Mouse (Mus musculus) limb, embryonic 14.5 days (tissue): ENCODE measurements around the gene Krt39. TPM values are rescaled to one million over a fixed set of nuclear protein-coding genes. Genes with fewer than 3 reads are reported as not detected.

Source experiments
- ATAC-seq: fragments of 200-750 bp; cut with Nextera tagmentation; 2 replicates; pipeline ENCODE4 v1.8.0; 2017; ENCODE audit warnings: low read depth, moderate number of reproducible peaks, moderate TSS enrichment; ENCODE audit not compliant: low FRiP score
- DNase-seq: peaks from one replicate; pipeline ENCODE4 v3.0.0-alpha.2; 2015; ENCODE audit warnings: low spot score
- H3K27ac ChIP-seq: fragments of 300-500 bp; sonication (generic); replicated peaks from 2 replicates; pipeline ENCODE4 v1.5.1; 2014; ENCODE audit warnings: low read depth, mild to moderate bottlenecking, low read length, moderate library complexity, mixed read lengths
- H3K27me3 ChIP-seq: fragments of 300-500 bp; sonication (generic); 2 replicates; pipeline ENCODE4 v1.6.1; 2014; ENCODE audit warnings: low read length, mixed read lengths; ENCODE audit not compliant: control insufficient read depth, insufficient read depth
- H3K36me3 ChIP-seq: fragments of 300-500 bp; sonication (generic); 2 replicates; pipeline ENCODE4 v1.6.1; 2014; ENCODE audit warnings: mild to moderate bottlenecking, low read length, moderate library complexity, mixed read lengths; ENCODE audit not compliant: control insufficient read depth, insufficient read depth
- H3K4me1 ChIP-seq: fragments of 300-500 bp; sonication (generic); 2 replicates; pipeline ENCODE4 v1.6.1; 2014; ENCODE audit warnings: antibody characterized with exemption, low read length, mixed read lengths; ENCODE audit not compliant: control insufficient read depth, insufficient read depth
- H3K4me2 ChIP-seq: fragments of 300-500 bp; sonication (generic); replicated peaks from 2 replicates; pipeline ENCODE4 v1.6.1; 2014; ENCODE audit warnings: low read depth, mild to moderate bottlenecking, low read length, moderate library complexity; ENCODE audit not compliant: severe bottlenecking
- H3K4me3 ChIP-seq: fragments of 300-500 bp; sonication (generic); replicated peaks from 2 replicates; pipeline ENCODE4 v1.5.1; 2014; ENCODE audit warnings: low read length
- H3K9ac ChIP-seq: fragments of 300-500 bp; sonication (generic); 2 replicates; pipeline ENCODE4 v1.6.1; 2014; ENCODE audit warnings: mild to moderate bottlenecking, low read depth, low read length, moderate library complexity; ENCODE audit not compliant: severe bottlenecking
- H3K9me3 ChIP-seq: fragments of 300-500 bp; sonication (generic); 2 replicates; pipeline ENCODE4 v1.6.1; 2016; ENCODE audit warnings: low read length; ENCODE audit not compliant: control insufficient read depth
- POLR2A ChIP-seq: fragments of 200-500 bp; IDR thresholded peaks from 2 replicates; pipeline ENCODE4 v1.8.0; 2012; ENCODE audit warnings: inconsistent platforms, mild to moderate bottlenecking, moderate library complexity, borderline replicate concordance; ENCODE audit not compliant: insufficient read depth, insufficient read length; ENCODE audit errors: extremely low read depth
- WGBS: fragments of 180-500 bp; shearing (Covaris S2); extraction: QIAGEN DNeasy Blood & Tissue Kit; methylation state at CpG from one replicate; pipeline ENCODE4 v1.1.7; 2014; 5-methylcytosine and 5-hydroxymethylcytosine counted together
- polyA plus RNA-seq, 2 experiments: library from polyadenylated mRNA; depleted of rRNA in 1 of 2; stranded (reverse) in 1 of 2; unstranded in 1 of 2; fragments of >200 nt; fragmentation: Nextera tagmentation in 1 of 2; extraction: Ambion mirVana in 1 of 2; gene quantifications; 2 replicates each; pipeline versions ENCODE4 v1.2.1 to v1.2.3; 2012 to 2014

The Krt39 gene
- polyA plus RNA-seq, 2 experiments = not detected

GRCm38 (mm10) chr11:99471946-99472345 is 49.2 kb downstream of the Krt39 start:
- Histone ChIP-seq H3K4me1 (no peaks in the 10 kb centered on the region), H3K4me2 (no peak overlapping the region), H3K9me3 (no peaks in the 10 kb centered on the region), H3K27me3 (no peaks in the 10 kb centered on the region), H3K4me3 (no peak overlapping the region), H3K9ac (no peak overlapping the region), H3K36me3 (no peaks in the 10 kb centered on the region), H3K27ac (no peak overlapping the region)
- no peak for DNase-seq
- ATAC-seq = no peak
- no peak for TF ChIP-seq POLR2A
- 71% methylated on average over 6 of the region's 6 CpGs for WGBS

- Histone ChIP-seq H3K4me2 (no peak overlapping the region), H3K36me3 (no peaks in the 10 kb centered on the region), H3K27me3 (no peaks in the 10 kb centered on the region), H3K9me3 (no peaks in the 10 kb centered on the region), H3K4me1 (no peaks in the 10 kb centered on the region), H3K27ac (no peak overlapping the region), H3K9ac (no peak overlapping the region), H3K4me3 (no peak overlapping the region)
- no peak for TF ChIP-seq POLR2A
- 81% methylated on average over 4 of the region's 4 CpGs for WGBS
- DNase-seq (no peak), ATAC-seq (no peak)
Observed at GRCm38 (mm10) chr11:99469228-99469627, 51.9 kb downstream of the Krt39 start.

- no peak overlapping the region for H3K9ac ChIP-seq
- H3K4me2 ChIP-seq = no peak overlapping the region
- no peaks in the 10 kb centered on the region for H3K36me3 ChIP-seq
- DNase-seq (no peak), ATAC-seq (no peak)
- no peak overlapping the region for H3K27ac ChIP-seq
- H3K4me1 ChIP-seq = no peaks in the 10 kb centered on the region
- WGBS = 80% methylated on average over 11 of the region's 11 CpGs
- no peak for TF ChIP-seq POLR2A
- no peak overlapping the region for H3K4me3 ChIP-seq
- H3K27me3 ChIP-seq = no peaks in the 10 kb centered on the region
- no peaks in the 10 kb centered on the region for H3K9me3 ChIP-seq
Observed at GRCm38 (mm10) chr11:99468566-99468965, 52.6 kb downstream of the Krt39 start.

GRCm38 (mm10) chr11:99466316-99466715 is 54.8 kb downstream of the Krt39 start:
- WGBS = 19% methylated on average over 7 of the region's 7 CpGs
- no peak overlapping the region for H3K9ac ChIP-seq
- H3K27me3 ChIP-seq = no peaks in the 10 kb centered on the region
- TF ChIP-seq POLR2A = no peak
- H3K9me3 ChIP-seq = no peaks in the 10 kb centered on the region
- H3K4me3 ChIP-seq = no peak overlapping the region
- ATAC-seq (no peak), DNase-seq (no peak)
- no peak overlapping the region for H3K27ac ChIP-seq
- no peaks in the 10 kb centered on the region for H3K36me3 ChIP-seq
- no peak overlapping the region for H3K4me2 ChIP-seq
- no peaks in the 10 kb centered on the region for H3K4me1 ChIP-seq

- no peaks in the 10 kb centered on the region for H3K27me3 ChIP-seq
- no peak overlapping the region for H3K9ac ChIP-seq
- H3K4me2 ChIP-seq = no peak overlapping the region
- no peak overlapping the region for H3K27ac ChIP-seq
- H3K36me3 ChIP-seq = no peaks in the 10 kb centered on the region
- H3K9me3 ChIP-seq = no peaks in the 10 kb centered on the region
- peak; percentile 84 for DNase-seq
- no peak overlapping the region for H3K4me3 ChIP-seq
- WGBS = 3% methylated on average over 5 of the region's 5 CpGs
- H3K4me1 ChIP-seq = no peaks in the 10 kb centered on the region
- TF ChIP-seq POLR2A = no peak
- no peak for ATAC-seq
Observed at GRCm38 (mm10) chr11:99464836-99465235, 56.3 kb downstream of the Krt39 start.

Other genes starting within 250 kb of the Krt39 start
- gene Krt24, start 236.1 kb downstream of the Krt39 start, polyA plus RNA-seq (2012; rRNA removed) = 0.35 and 0.44 TPM in 2 replicates
- 0.35 TPM in 1 of 2 replicates, not detected in the other for gene Krt24, start 236.1 kb downstream of the Krt39 start, polyA plus RNA-seq (2014; fragmentation: Nextera tagmentation; extraction: Ambion mirVana)
- not detected in 2 replicates for gene Krt25, start 198.4 kb downstream of the Krt39 start, polyA plus RNA-seq (2012; rRNA removed)
- gene Krt25, start 198.4 kb downstream of the Krt39 start, polyA plus RNA-seq (2014; fragmentation: Nextera tagmentation; extraction: Ambion mirVana) = not detected in 2 replicates
- gene Krt26, start 183.4 kb downstream of the Krt39 start, polyA plus RNA-seq (2012; rRNA removed) = not detected in 2 replicates
- not detected in 2 replicates for gene Krt26, start 183.4 kb downstream of the Krt39 start, polyA plus RNA-seq (2014; fragmentation: Nextera tagmentation; extraction: Ambion mirVana)
- not detected in 2 replicates for gene Krt27, start 170.2 kb downstream of the Krt39 start, polyA plus RNA-seq (2012; rRNA removed)
- gene Krt27, start 170.2 kb downstream of the Krt39 start, polyA plus RNA-seq (2014; fragmentation: Nextera tagmentation; extraction: Ambion mirVana) = not detected in 2 replicates
- 0.16 and 0.22 TPM in 2 replicates for gene Krt28, start 146.4 kb downstream of the Krt39 start, polyA plus RNA-seq (2012; rRNA removed)
- 0.28 TPM in 1 of 2 replicates, not detected in the other for gene Krt28, start 146.4 kb downstream of the Krt39 start, polyA plus RNA-seq (2014; fragmentation: Nextera tagmentation; extraction: Ambion mirVana)
- 131 and 242 TPM in 2 replicates for gene Krt10, start 132.0 kb downstream of the Krt39 start, polyA plus RNA-seq (2012; rRNA removed)
- gene Krt10, start 132.0 kb downstream of the Krt39 start, polyA plus RNA-seq (2014; fragmentation: Nextera tagmentation; extraction: Ambion mirVana) = 119 and 176 TPM in 2 replicates
- gene Krt12, start 99.1 kb downstream of the Krt39 start, polyA plus RNA-seq (2012; rRNA removed) = 0.03 TPM in 1 of 2 replicates, not detected in the other
- gene Krt12, start 99.1 kb downstream of the Krt39 start, polyA plus RNA-seq (2014; fragmentation: Nextera tagmentation; extraction: Ambion mirVana) = 0.11 TPM in 1 of 2 replicates, not detected in the other
- gene Krt20, start 83.2 kb downstream of the Krt39 start, polyA plus RNA-seq (2012; rRNA removed) = 0.24 and 0.26 TPM in 2 replicates
- gene Krt20, start 83.2 kb downstream of the Krt39 start, polyA plus RNA-seq (2014; fragmentation: Nextera tagmentation; extraction: Ambion mirVana) = 0.26 and 0.37 TPM in 2 replicates
- 0.51 and 1.2 TPM in 2 replicates for gene Krt23, start 28.2 kb downstream of the Krt39 start, polyA plus RNA-seq (2012; rRNA removed)
- 2.7 and 3.7 TPM in 2 replicates for gene Krt23, start 28.2 kb downstream of the Krt39 start, polyA plus RNA-seq (2014; fragmentation: Nextera tagmentation; extraction: Ambion mirVana)
- not detected in 2 replicates for gene Krt40, start 21.8 kb upstream of the Krt39 start, polyA plus RNA-seq (2012; rRNA removed)
- gene Krt40, start 21.8 kb upstream of the Krt39 start, polyA plus RNA-seq (2014; fragmentation: Nextera tagmentation; extraction: Ambion mirVana) = not detected in 2 replicates
- gene Krtap3-3, start 29.5 kb upstream of the Krt39 start, polyA plus RNA-seq (2012; rRNA removed) = 0.09 TPM in 1 of 2 replicates, not detected in the other
- not detected in 2 replicates for gene Krtap3-3, start 29.5 kb upstream of the Krt39 start, polyA plus RNA-seq (2014; fragmentation: Nextera tagmentation; extraction: Ambion mirVana)
- gene Krtap3-2, start 35.5 kb upstream of the Krt39 start, polyA plus RNA-seq (2012; rRNA removed) = not detected in 2 replicates
- gene Krtap3-2, start 35.5 kb upstream of the Krt39 start, polyA plus RNA-seq (2014; fragmentation: Nextera tagmentation; extraction: Ambion mirVana) = not detected in 2 replicates
- gene Gm11939, start 38.1 kb upstream of the Krt39 start, polyA plus RNA-seq (2012; rRNA removed) = not detected in 2 replicates
- gene Gm11939, start 38.1 kb upstream of the Krt39 start, polyA plus RNA-seq (2014; fragmentation: Nextera tagmentation; extraction: Ambion mirVana) = not detected in 2 replicates
- not detected in 2 replicates for gene Krtap3-1, start 45.3 kb upstream of the Krt39 start, polyA plus RNA-seq (2012; rRNA removed)
- not detected in 2 replicates for gene Krtap3-1, start 45.3 kb upstream of the Krt39 start, polyA plus RNA-seq (2014; fragmentation: Nextera tagmentation; extraction: Ambion mirVana)
- gene Krtap1-5, start 59.7 kb upstream of the Krt39 start, polyA plus RNA-seq (2012; rRNA removed) = not detected in 2 replicates
- gene Krtap1-5, start 59.7 kb upstream of the Krt39 start, polyA plus RNA-seq (2014; fragmentation: Nextera tagmentation; extraction: Ambion mirVana) = not detected in 2 replicates
- gene Krtap1-4, start 62.3 kb upstream of the Krt39 start, polyA plus RNA-seq (2012; rRNA removed) = not detected in 2 replicates
- not detected in 2 replicates for gene Krtap1-4, start 62.3 kb upstream of the Krt39 start, polyA plus RNA-seq (2014; fragmentation: Nextera tagmentation; extraction: Ambion mirVana)
- gene Krtap1-3, start 70.0 kb upstream of the Krt39 start, polyA plus RNA-seq (2012; rRNA removed) = not detected in 2 replicates
- gene Krtap1-3, start 70.0 kb upstream of the Krt39 start, polyA plus RNA-seq (2014; fragmentation: Nextera tagmentation; extraction: Ambion mirVana) = not detected in 2 replicates
- gene Krtap9-3, start 76.8 kb upstream of the Krt39 start, polyA plus RNA-seq (2012; rRNA removed) = not detected in 2 replicates
- gene Krtap9-3, start 76.8 kb upstream of the Krt39 start, polyA plus RNA-seq (2014; fragmentation: Nextera tagmentation; extraction: Ambion mirVana) = not detected in 2 replicates
- not detected in 2 replicates for gene Gm11938, start 82.0 kb upstream of the Krt39 start, polyA plus RNA-seq (2012; rRNA removed)
- not detected in 2 replicates for gene Gm11938, start 82.0 kb upstream of the Krt39 start, polyA plus RNA-seq (2014; fragmentation: Nextera tagmentation; extraction: Ambion mirVana)
- gene Gm11937, start 88.9 kb upstream of the Krt39 start, polyA plus RNA-seq (2012; rRNA removed) = not detected in 2 replicates
- gene Gm11937, start 88.9 kb upstream of the Krt39 start, polyA plus RNA-seq (2014; fragmentation: Nextera tagmentation; extraction: Ambion mirVana) = not detected in 2 replicates
- not detected in 2 replicates for gene Krtap2-4, start 93.5 kb upstream of the Krt39 start, polyA plus RNA-seq (2012; rRNA removed)
- not detected in 2 replicates for gene Krtap2-4, start 93.5 kb upstream of the Krt39 start, polyA plus RNA-seq (2014; fragmentation: Nextera tagmentation; extraction: Ambion mirVana)
- not detected in 2 replicates for gene Gm11562, start 99.1 kb upstream of the Krt39 start, polyA plus RNA-seq (2012; rRNA removed)
- not detected in 2 replicates for gene Gm11562, start 99.1 kb upstream of the Krt39 start, polyA plus RNA-seq (2014; fragmentation: Nextera tagmentation; extraction: Ambion mirVana)
- not detected in 2 replicates for gene Krtap4-1, start 106.9 kb upstream of the Krt39 start, polyA plus RNA-seq (2012; rRNA removed)
- gene Krtap4-1, start 106.9 kb upstream of the Krt39 start, polyA plus RNA-seq (2014; fragmentation: Nextera tagmentation; extraction: Ambion mirVana) = not detected in 2 replicates
- not detected in 2 replicates for gene Krtap4-2, start 113.7 kb upstream of the Krt39 start, polyA plus RNA-seq (2012; rRNA removed)
- gene Krtap4-2, start 113.7 kb upstream of the Krt39 start, polyA plus RNA-seq (2014; fragmentation: Nextera tagmentation; extraction: Ambion mirVana) = not detected in 2 replicates
- not detected in 2 replicates for gene Krtap4-7, start 122.8 kb upstream of the Krt39 start, polyA plus RNA-seq (2012; rRNA removed)
- gene Krtap4-7, start 122.8 kb upstream of the Krt39 start, polyA plus RNA-seq (2014; fragmentation: Nextera tagmentation; extraction: Ambion mirVana) = not detected in 2 replicates
- not detected in 2 replicates for gene Gm11555, start 128.9 kb upstream of the Krt39 start, polyA plus RNA-seq (2012; rRNA removed)
- not detected in 2 replicates for gene Gm11555, start 128.9 kb upstream of the Krt39 start, polyA plus RNA-seq (2014; fragmentation: Nextera tagmentation; extraction: Ambion mirVana)
- gene Gm11563, start 137.6 kb upstream of the Krt39 start, polyA plus RNA-seq (2012; rRNA removed) = not detected in 2 replicates
- gene Gm11563, start 137.6 kb upstream of the Krt39 start, polyA plus RNA-seq (2014; fragmentation: Nextera tagmentation; extraction: Ambion mirVana) = not detected in 2 replicates
- gene Krtap4-6, start 144.6 kb upstream of the Krt39 start, polyA plus RNA-seq (2012; rRNA removed) = not detected in 2 replicates
- gene Krtap4-6, start 144.6 kb upstream of the Krt39 start, polyA plus RNA-seq (2014; fragmentation: Nextera tagmentation; extraction: Ambion mirVana) = not detected in 2 replicates
- gene Gm14190, start 169.4 kb upstream of the Krt39 start, polyA plus RNA-seq (2012; rRNA removed) = not detected in 2 replicates
- not detected in 2 replicates for gene Gm14190, start 169.4 kb upstream of the Krt39 start, polyA plus RNA-seq (2014; fragmentation: Nextera tagmentation; extraction: Ambion mirVana)
- not detected in 2 replicates for gene Gm14180, start 213.0 kb upstream of the Krt39 start, polyA plus RNA-seq (2012; rRNA removed)
- not detected in 2 replicates for gene Gm14180, start 213.0 kb upstream of the Krt39 start, polyA plus RNA-seq (2014; fragmentation: Nextera tagmentation; extraction: Ambion mirVana)